Mouse (Mus musculus) urinary bladder, postnatal 36 days (tissue): ENCODE data around the gene Astn2.

ENCODE experiments used
- DNase-seq, 2 experiments: peaks; one replicate each; pipeline ENCODE4 v3.0.0; 2022; ENCODE audit warnings: low spot score in 2 of 2, mixed read lengths in 1 of 2

The Astn2 gene

DNA sequence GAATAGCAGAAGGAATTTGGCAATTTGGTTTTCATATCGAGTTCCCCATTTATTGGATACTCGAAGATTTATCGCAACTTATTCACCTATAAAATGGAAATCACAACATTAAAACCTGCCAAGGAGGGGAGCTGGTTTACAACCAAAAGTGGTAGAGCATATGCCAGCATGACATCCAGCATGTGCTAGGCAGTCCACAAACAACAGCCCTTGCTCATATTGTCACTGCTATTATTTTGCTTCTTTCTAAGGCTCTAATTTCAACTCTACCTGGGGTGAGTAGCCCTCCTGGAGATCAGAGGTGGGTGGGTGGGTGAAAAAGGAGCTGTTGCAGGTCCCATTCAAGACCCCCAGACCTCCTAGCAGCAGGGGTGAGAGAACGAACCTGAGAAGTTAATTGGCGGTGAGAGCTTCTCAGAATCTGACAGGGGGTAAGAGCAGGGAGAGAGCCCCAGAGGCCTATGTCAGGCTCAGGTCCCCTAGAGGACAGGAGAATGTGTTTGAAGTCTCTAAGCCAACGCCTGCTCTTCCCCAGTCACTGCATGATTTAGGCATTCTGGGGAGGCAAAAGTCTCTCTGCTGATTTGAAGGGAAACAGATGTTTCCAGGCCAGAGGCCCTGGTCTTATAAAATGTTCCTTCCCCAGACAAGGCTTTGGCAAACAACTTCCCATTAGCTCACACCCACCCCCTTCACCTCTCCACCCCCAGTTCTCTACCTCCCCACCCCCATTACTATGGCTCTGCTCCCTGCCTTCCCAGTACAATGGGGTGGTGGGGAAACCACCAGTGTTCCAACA, 1001.4 kb downstream of the Astn2 start:
- DNase-seq = no peak

DNA sequence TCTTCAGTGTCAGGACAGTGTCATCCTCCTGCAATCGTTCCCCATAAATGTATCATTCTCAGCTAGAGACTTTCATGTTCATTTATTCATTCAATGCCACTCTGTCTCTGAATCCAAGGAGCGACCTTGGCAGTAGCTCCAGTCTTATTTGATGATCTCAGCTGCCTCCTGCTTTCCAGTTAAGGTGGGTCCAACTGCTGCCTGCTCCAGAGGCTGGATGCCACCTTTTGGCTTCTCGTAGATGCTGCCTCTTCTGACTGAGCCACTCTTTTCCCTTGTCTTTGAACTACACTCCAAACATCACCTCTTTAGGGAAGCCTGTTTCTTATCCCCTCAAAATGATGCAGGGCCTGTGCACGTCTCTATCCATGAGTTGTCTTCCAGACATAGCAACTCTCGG, 1002.1 kb downstream of the Astn2 start:
- DNase-seq = no peak

DNA sequence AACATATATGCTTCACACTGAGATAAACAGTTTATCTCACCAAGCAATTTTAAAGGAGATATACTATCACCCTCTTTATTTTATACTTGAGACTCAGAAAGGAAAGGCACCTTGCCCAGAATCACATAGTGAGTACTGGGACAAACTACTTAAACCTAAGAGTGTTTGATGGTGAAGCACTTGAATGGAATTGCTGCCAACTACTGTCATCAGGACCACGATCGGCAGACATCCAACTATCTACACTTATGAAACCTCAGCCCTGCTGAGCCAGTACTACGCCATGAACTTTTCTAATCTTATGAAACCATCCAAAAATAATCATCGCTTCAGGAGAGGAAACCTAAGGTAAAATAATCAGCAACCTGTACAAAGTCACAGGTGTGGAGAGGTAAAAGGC, 1005.0 kb downstream of the Astn2 start:
- DNase-seq = no peak

DNA sequence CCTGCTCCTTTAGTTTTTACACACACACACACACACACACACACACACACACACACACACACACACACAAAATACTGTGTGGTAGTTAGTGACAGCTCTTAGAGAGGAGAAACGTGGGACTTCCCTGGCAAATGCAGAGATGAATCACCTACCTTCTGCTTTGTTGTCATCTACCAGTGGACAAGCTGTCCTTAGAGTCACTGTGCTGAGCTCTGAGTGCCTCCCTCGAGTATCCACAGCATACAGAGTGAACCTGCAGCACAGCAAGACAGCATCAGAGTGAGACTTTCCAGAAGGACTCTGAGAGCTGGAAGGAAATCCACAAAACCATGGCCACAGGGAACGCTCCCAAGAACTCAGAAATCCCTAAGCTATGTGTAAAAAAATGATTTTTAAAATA, 1007.6 kb downstream of the Astn2 start:
- no peak for DNase-seq

DNA sequence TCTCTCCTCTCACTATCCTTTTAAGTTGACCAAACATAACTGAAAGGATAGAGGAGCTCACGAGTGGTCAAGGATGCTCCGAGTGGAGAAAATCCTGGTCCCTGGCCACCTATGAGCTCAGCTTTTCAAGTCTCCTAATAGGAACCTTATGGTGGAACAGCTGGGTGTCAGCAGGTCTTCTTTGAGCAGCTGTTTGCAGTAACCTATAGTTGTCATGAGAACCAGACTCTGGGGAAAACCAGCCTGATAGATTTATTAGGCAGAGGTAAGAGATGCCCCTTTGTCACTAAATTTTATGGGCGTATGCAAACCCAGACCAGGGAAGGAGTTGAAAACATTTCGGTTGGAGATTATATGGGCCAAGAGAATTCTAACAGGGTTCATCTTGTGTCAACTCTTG, 1013.4 kb downstream of the Astn2 start:
- DNase-seq = no peak

DNA sequence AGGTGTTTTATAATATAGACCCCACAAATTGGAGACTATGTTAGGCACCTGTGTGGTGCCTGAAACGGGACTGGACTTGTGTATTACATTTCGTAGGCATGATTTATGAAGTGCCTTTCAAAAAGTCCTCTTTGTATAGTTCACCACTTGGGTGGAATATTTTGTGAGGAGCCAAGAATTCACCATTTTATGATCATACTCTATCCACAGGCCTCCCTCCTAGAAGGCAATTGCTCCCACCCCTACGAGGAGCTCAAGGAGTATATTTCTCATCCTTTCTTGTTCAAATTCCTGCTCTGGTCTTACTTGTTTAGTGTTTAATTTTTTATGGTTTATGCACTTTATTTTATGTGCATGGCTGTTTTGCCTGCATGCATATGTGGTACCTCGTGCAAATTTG, 1021.3 kb downstream of the Astn2 start:
- DNase-seq = no peak

DNA sequence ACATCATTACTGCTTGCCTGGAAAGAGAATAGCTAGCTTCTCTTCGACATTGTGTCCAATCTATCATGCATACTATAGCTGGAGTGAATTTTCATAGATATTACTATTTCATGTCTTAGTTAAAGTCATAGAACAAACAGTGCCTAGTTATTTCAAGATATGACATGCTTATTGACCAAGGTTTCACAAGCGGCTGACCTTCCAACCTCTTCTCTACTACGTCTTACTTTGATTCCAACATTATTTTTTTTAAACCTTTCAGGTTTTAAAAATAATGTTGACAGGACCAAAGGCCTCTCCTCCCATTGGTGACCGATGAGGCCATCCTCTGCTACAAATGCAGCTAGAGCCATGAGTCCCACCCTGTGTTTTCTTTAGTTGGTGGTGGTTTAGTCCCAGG, 1025.0 kb downstream of the Astn2 start:
- no peak for DNase-seq

DNA sequence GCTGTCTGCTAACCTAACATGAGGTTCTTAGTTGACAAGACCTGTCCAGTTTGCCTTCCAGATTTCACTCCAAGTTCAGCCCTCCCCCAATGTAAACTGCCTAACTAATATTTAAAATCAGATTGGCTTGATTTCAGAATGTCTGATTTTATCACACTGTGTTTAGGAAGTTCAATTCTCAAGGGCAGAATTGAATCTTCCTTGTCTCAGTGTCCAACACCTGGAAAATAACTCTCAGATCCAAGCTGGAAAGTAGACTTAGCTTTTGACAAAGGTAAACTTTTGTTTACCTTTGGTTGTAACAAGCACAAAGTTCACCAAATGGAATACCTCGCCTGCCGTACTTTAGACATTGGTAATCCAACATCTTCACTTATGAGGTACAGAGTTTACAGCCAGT, 1027.8 kb downstream of the Astn2 start:
- no peak for DNase-seq

DNA sequence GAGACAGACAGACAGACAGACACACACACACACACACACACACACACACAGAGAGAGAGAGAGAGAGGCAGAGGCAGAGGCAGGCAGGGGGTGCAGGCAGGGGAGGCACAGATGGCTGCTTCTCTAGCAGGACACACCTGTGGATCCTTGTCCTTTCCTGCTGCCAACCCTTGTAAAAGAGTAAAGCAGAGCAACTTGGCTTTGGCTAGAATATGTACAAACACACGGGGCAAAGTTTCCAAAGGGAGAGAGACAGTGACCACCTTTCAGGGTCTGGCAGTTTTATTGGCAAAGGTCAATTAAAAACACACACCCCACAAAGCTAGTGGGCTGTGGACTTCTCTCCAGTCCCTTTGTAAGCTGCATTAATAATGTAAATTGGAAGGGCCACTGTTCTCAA, 1030.6 kb downstream of the Astn2 start:
- DNase-seq = no peak

DNA sequence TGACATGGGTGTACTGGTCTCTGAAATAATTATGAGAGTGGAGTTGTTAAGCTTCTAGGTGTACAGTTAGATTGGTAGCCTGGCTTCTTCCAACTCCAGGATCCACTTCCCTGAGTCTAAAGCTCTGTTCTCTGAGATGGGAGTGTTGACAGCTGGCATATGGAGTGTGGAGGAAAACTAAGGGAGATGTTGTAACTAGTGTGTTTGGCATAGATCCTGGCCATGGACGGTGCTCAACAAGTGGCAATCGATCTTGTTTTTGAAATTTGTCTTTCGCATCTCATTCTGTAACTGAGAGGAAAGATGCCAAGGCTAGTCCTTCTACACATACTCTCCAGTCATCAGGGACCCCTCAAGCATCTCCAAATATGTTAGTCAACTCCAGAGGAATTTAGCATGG, 1031.7 kb downstream of the Astn2 start:
- DNase-seq = peak in 1 of 2 experiments; percentile 26

DNA sequence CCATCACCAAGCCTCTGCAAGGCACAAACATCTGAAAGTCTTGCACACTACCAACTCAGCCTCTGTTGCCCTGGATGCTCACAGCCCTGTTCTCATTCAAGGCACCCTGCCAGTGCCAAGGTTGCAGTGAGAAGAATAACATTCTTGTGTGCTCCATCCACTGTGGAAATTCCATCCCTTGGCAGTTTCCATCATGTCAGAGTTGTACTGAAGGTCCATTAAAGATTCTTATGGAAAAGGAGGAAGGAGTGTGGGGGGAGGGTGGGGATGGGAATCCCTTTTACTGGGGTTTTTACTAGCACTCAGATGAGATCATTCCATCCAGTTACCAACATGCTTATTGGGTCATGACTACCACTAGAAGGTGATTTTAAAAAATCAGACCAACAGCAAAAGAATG, 1037.3 kb downstream of the Astn2 start:
- no peak for DNase-seq

DNA sequence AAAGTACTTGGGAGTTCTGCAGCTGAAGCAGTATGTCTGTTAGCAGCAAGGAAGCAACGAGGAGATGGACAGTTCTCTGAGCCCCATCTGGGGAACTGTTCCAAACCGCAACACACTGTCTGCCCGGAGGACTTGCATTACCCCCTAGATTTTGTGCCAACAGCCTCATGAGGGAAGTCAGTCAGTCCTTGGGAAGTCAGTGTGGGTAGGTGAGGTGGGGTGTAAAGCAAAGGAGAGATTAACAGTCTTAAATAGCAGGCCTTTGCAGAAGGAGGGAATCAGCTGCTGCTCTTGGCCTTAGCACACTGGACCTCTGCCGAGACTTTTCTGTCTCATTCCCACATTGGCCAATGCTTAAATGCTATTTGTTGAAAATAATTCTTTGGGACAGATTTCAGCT, 1049.8 kb downstream of the Astn2 start:
- DNase-seq = no peak

DNA sequence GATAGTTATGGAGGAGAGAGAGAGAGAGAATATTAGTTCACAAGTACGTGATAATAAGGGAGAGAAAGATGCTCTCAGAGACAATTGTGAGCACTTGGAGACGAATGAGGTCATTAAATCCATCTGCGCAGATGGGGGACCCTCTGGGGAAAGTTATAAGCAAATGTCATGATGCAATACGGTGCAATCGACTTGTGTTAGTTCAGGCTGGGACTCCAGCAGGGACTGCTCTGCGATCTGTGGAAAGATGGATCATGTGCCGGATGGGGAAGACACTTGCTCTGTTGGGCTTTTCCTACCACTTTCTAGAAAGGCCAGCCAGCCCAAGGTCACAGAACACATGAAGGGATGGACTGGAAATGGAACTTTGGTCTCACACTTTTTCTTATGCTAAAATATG, 1053.9 kb downstream of the Astn2 start:
- DNase-seq = no peak

DNA sequence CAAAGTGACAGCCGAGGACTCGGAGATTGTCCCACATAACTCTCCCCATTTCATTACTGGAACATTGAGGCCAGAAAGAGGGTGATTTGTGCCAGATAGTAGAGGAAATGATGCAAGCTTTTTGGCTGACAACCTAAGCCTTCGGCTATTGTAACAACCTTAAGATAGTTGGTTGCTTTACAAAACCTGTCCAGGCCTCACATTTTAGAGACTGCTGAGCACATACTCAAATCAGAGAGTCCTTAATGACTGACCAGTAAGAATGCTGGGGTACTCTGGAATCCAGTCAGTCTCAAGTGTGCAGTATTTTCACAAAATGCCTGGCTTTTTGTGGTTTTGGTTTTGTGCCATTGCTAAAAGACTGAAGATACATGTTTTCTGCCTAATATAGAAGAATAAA, 1062.6 kb downstream of the Astn2 start:
- no peak for DNase-seq

DNA sequence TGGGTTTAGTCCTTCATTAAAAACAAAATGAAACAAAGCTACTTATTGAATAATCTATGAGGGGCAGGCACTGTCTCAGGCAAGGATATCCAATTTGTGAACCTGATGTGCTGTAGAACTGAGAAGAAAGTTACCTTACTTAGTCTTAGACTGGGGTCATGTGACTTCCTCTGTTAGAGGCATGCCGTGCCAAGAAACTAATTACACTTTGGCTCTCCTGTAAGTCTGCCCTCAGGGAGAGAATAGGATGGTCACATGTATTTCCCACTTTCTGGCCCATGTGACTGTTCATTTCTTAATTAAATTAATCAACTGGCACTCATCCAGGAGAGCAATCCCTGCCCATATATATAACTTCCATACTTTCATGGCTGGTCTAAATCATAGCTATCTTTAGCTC, 1070.7 kb downstream of the Astn2 start:
- DNase-seq = no peak
